Mouse (Mus musculus) frontal cortex, adult 2 months (tissue): ENCODE results near the gene Tnfsf13b. TPM values are rescaled to one million over a fixed set of nuclear protein-coding genes. Genes with fewer than 3 reads are reported as not detected.

ENCODE experiments used
- DNase-seq, 2 experiments: peaks; one replicate each; pipeline ENCODE4 v3.0.0; 2022; ENCODE audit warnings: low spot score in 1 of 2; ENCODE audit errors: extremely low spot score in 1 of 2
- polyA plus RNA-seq: library from polyadenylated mRNA; depleted of rRNA; stranded (reverse); fragments of >200 nt; gene quantifications from 2 replicates; pipeline ENCODE4 v1.2.3, GENCODE M21; 2012; rRNA removed

The Tnfsf13b gene
- polyA plus RNA-seq, 1 experiment, result 1.6 TPM

GRCm38 (mm10) chr8:10043842-10044510, 37.7 kb downstream of the Tnfsf13b start:
- DNase-seq, result peak in 1 of 2 experiments; percentile 82

DNA sequence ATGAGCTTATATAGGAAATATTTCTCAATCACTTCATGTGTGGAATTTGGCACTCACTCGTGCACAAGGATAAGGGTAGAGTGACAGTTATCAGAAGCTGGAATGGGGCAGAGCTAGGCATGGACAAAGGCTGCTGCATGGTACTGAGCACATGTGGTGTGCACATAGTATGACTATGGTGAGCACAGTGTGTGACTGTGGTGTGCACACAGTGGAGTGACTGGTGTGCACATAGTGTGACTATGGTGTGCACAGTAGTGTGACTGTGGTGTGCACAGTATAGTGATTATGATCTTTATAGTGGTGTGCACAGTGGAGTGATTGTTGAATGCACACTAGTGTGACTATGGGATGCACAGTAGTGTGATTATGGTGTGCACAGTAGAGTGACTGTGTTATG, 39.5 kb downstream of the Tnfsf13b start:
- no peak for DNase-seq

- peak; percentile 80 to 84 for DNase-seq
These were observed 42.9 kb downstream of the Tnfsf13b start for GRCm38 (mm10) chr8:10049162-10049561.

DNA sequence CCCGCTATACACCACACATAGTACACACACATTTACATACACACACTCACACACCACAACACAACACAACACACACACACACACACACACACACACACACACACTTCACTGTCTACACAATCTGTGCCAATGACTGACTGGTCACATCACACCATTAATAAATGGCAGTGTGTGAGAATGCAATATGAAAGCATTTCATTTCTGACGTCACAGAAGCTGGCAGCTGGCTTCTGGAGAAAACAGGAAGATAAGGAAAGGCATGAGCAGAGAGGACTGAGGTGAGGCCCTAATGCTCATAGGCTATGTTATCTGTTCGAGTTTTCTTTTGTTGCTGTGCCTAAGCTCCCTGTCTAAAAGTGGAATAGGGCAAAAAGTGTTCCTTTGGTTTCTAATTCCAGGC, 45.3 kb downstream of the Tnfsf13b start:
- DNase-seq, result no peak

GRCm38 (mm10) chr8:10053571-10053990, 47.3 kb downstream of the Tnfsf13b start:
- DNase-seq, result peak; percentile 63 to 84

DNA sequence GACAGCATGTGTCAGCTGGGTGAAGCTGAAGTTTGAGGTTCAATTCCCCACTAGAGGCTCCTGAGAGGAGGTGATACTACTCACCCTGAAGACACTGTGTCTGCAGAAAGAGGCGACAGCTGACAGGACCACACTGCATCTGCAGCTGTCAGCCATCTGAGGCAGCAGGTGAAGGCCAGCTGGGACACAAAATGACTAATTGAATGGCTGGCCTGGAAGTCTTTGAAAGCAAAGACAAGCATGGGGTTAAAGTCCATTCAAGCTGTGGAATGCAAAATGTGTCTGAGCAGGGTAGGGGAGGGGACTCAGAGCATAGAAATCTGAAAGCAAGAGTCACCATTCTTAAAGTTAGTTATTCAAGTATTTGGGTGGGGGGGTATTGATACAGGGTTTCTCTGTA, 54.7 kb downstream of the Tnfsf13b start:
- DNase-seq, result no peak

GRCm38 (mm10) chr8:10066906-10067305, 60.6 kb downstream of the Tnfsf13b start:
- DNase-seq, result no peak

- no peak for DNase-seq
These were observed 61.5 kb downstream of the Tnfsf13b start for GRCm38 (mm10) chr8:10067775-10068174.

- DNase-seq, result no peak
These were observed 66.1 kb downstream of the Tnfsf13b start for GRCm38 (mm10) chr8:10072347-10072746.

Other genes starting within 250 kb of the Tnfsf13b start
- 67.5 and 73.1 TPM in 2 replicates for gene Fam155a, start 235.3 kb upstream of the Tnfsf13b start, polyA plus RNA-seq
- gene Gm10217, start 142.2 kb upstream of the Tnfsf13b start, polyA plus RNA-seq, result not detected in 2 replicates
- gene Lig4, start 28.8 kb upstream of the Tnfsf13b start, polyA plus RNA-seq, result 5.1 and 5.7 TPM in 2 replicates
- 14.7 and 14.8 TPM in 2 replicates for gene Abhd13, start 28.8 kb upstream of the Tnfsf13b start, polyA plus RNA-seq
- gene Myo16, start 147.4 kb downstream of the Tnfsf13b start, polyA plus RNA-seq, result 36.7 and 37.7 TPM in 2 replicates